Mouse (Mus musculus) bone marrow, adult 2 months (tissue): ENCODE data around the gene March9.

Experiments used
- CTCF ChIP-seq: fragments of 200-500 bp; IDR thresholded peaks from 2 replicates; pipeline ENCODE4 v1.5.1; 2011; ENCODE audit warnings: low read length, control low read depth; ENCODE audit not compliant: control insufficient read depth, insufficient read depth
- POLR2A ChIP-seq: fragments of 200-500 bp; IDR thresholded peaks from 2 replicates; pipeline ENCODE4 v1.6.1; 2011; ENCODE audit warnings: low read depth, mild to moderate bottlenecking, control low read depth, low read length, borderline replicate concordance; ENCODE audit not compliant: control insufficient read depth

DNA sequence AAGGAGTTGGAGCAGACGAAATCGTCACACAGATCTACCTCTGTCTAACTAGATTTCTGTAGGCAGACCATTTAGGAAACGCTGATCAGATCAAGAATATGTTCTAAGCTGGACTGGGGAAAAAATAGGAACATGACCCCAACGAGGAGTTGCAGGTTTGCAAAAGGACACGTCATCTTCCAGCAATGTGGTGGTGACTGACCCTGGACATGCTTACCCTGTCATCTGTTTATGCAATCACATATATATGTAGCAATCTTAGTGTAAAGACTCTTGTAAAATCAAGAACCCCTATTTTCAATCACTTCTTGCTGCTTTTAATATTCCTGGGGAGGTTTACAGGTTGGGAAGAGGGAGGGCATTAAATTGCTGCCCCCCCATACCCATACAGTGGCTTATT, 2.5 kb upstream of the March9 start:
- TF ChIP-seq POLR2A (no peak), CTCF (no peak)
